Mouse (Mus musculus): ENCODE results near the gene Calca.
"Not testable (repeated sequence)": the region's sequence is repeated elsewhere in the genome, so short reads cannot be mapped to it uniquely, and the experiment has no call there.

Calca gene

GRCm38 (mm10) chr7:114636102-114636501, at the start of gene Calca:
Gene Calca, minus strand, starts transcription at chr7:114636357.
- DNase-seq (ENCODE audit: low read depth), result no peak

GRCm38 (mm10) chr7:114672697-114673096, 36.5 kb upstream of the Calca start:
- DNase-seq (ENCODE audit: low read depth), result peak; percentile 38

- no peak for DNase-seq (ENCODE audit: low read depth)
Observed at GRCm38 (mm10) chr7:114671405-114671804, 35.2 kb upstream of the Calca start.

GRCm38 (mm10) chr7:114649730-114650129, 13.6 kb upstream of the Calca start:
- no peak for DNase-seq (ENCODE audit: low read depth)

GRCm38 (mm10) chr7:114648791-114649190, 12.6 kb upstream of the Calca start:
- no peak for DNase-seq (ENCODE audit: low read depth)

- peak; percentile 14 for DNase-seq (ENCODE audit: low read depth)
Observed at GRCm38 (mm10) chr7:114635569-114636101, 522 bp downstream of the Calca start.

GRCm38 (mm10) chr7:114634386-114634785, 1.8 kb downstream of the Calca start:
- DNase-seq (ENCODE audit: low read depth), result no peak

- DNase-seq (ENCODE audit: low read depth), result no peak
Observed at GRCm38 (mm10) chr7:114625966-114626365, 10.2 kb downstream of the Calca start.

GRCm38 (mm10) chr7:114616759-114617158, 19.4 kb downstream of the Calca start:
- no peak for DNase-seq (ENCODE audit: low read depth)

GRCm38 (mm10) chr7:114594391-114594790, 41.8 kb downstream of the Calca start:
- DNase-seq (ENCODE audit: low read depth), result not testable (repeated sequence)

GRCm38 (mm10) chr7:114582441-114582840, 53.7 kb downstream of the Calca start:
- no peak for DNase-seq (ENCODE audit: low read depth)
